ENCODE assay signal across 8 mouse cellular contexts in genomic region chr16:87712986-87713693, GRCm38 (mm10). TPM values are rescaled to one million over a fixed set of nuclear protein-coding genes. Genes with fewer than 3 reads are reported as not detected.
A peak's percentile ranks its signal among the peaks of the same experiment; 100 is the strongest.
DNase-seq lines count a peak whose midpoint lies in the region; ATAC-seq and TF ChIP-seq lines count a peak whose summit lies in the region.

No protein-coding gene starts in this region.

- no peak overlapping the region for H3K4me3 ChIP-seq in gastrocnemius, adult 2 months

- peak overlapping the region; percentile 72 for H3K27ac ChIP-seq in gastrocnemius, adult 2 months

- ATAC-seq in frontal cortex, adult (ENCODE audit: low TSS enrichment): no peak

- intact Hi-C loops in gastrocnemius, adult 2 months (cut with DNase I): no loop called here

- TF ChIP-seq CTCF in gastrocnemius, adult 2 months (IDR thresholded peaks at IDR 0.05): no peak

- peak; percentile 50 for DNase-seq in gastrocnemius, adult 2 months
- no peak for DNase-seq in gastrocnemius, postnatal 25 days
- peak; percentile 67 for DNase-seq in c-Kit-positive CD71-negative TER-119-negative erythroid progenitor cells, embryonic 14.5 days (ENCODE audit: low read depth)
- peak; percentile 45 for DNase-seq in kidney, postnatal 10 days
- DNase-seq in monocyte, adult 2 months (ENCODE audit: low read depth in 1 of 2, low spot score in 2 of 2): peak; percentile 31 to 48
- no peak for DNase-seq in layer of hippocampus, postnatal 25 days (ENCODE audit: extremely low spot score in 1 of 2, low spot score in 1 of 2)
- DNase-seq in cerebellum, postnatal 10 days: no peak

RNA-seq across cellular contexts. Expression of gene Bach1, which starts 14.4 kb away (rescaled TPM):
- total RNA-seq in gastrocnemius, adult 2 months (2021): 10 to 100 TPM; 18.0 to 28.2 TPM
- total RNA-seq in gastrocnemius, postnatal 25 days (2021): 10 to 100 TPM; 13.8 to 18.0 TPM
- total RNA-seq in layer of hippocampus, postnatal 25 days (2021): 10 to 100 TPM; 11.9 to 12.8 TPM

Comparison
In these comparisons a context has a peak if more than half of its experiments do, and no peak if none do; other contexts are left out.
1. DNase-seq: peak in gastrocnemius, adult 2 months (single experiment), c-Kit-positive CD71-negative TER-119-negative erythroid progenitor cells, embryonic 14.5 days (single experiment), kidney, postnatal 10 days (single experiment) and monocyte, adult 2 months (2 of 2); none in gastrocnemius, postnatal 25 days (single experiment), layer of hippocampus, postnatal 25 days (0 of 2) and cerebellum, postnatal 10 days (0 of 2).